Mouse (Mus musculus): ENCODE measurements around the gene Pkp3.
A peak's percentile ranks its signal among the peaks of the same experiment; 100 is the strongest.
"Not testable (repeated sequence)": the region's sequence is repeated elsewhere in the genome, so short reads cannot be mapped to it uniquely, and the experiment has no call there.

Pkp3 gene

GRCm38 (mm10) chr7:141077841-141078240 lies at the start of gene Pkp3:
Gene Pkp3 (plus strand): TSS chr7:141078218.
- DNase-seq (ENCODE audit: low read depth, low spot score): no peak

- no peak for DNase-seq (ENCODE audit: low read depth, low spot score)
These were observed 49.2 kb upstream of the Pkp3 start, which contains the start of gene Gm17387 for GRCm38 (mm10) chr7:141028831-141029230. Gene Gm17387 (plus strand): TSS chr7:141029131.

GRCm38 (mm10) chr7:141030390-141030789 lies 47.6 kb upstream of the Pkp3 start:
- DNase-seq (ENCODE audit: low read depth, low spot score): no peak

- DNase-seq (ENCODE audit: low read depth, low spot score): no peak
These were observed 45.4 kb upstream of the Pkp3 start for GRCm38 (mm10) chr7:141032458-141033167.

- not testable (repeated sequence) for DNase-seq (ENCODE audit: low read depth, low spot score)
These were observed 41.4 kb upstream of the Pkp3 start for GRCm38 (mm10) chr7:141036624-141037023.

GRCm38 (mm10) chr7:141038090-141039032 lies 39.7 kb upstream of the Pkp3 start:
- no peak for DNase-seq (ENCODE audit: low read depth, low spot score)

- DNase-seq (ENCODE audit: low read depth, low spot score): no peak
These were observed 38.5 kb upstream of the Pkp3 start for GRCm38 (mm10) chr7:141039386-141040107.

GRCm38 (mm10) chr7:141040867-141041606 lies 37.0 kb upstream of the Pkp3 start:
- DNase-seq (ENCODE audit: low read depth, low spot score): no peak

GRCm38 (mm10) chr7:141041661-141042060 lies 36.4 kb upstream of the Pkp3 start:
- no peak for DNase-seq (ENCODE audit: low read depth, low spot score)

- no peak for DNase-seq (ENCODE audit: low read depth, low spot score)
These were observed 35.5 kb upstream of the Pkp3 start for GRCm38 (mm10) chr7:141042539-141042938.

- DNase-seq (ENCODE audit: low read depth, low spot score): no peak
These were observed 31.0 kb upstream of the Pkp3 start for GRCm38 (mm10) chr7:141046931-141047580.

GRCm38 (mm10) chr7:141047581-141048225 lies 30.3 kb upstream of the Pkp3 start:
- peak; percentile 84 for DNase-seq (ENCODE audit: low read depth, low spot score)

- peak; percentile 71 for DNase-seq (ENCODE audit: low read depth, low spot score)
These were observed 29.5 kb upstream of the Pkp3 start for GRCm38 (mm10) chr7:141048226-141049218.

GRCm38 (mm10) chr7:141049326-141049725 lies 28.7 kb upstream of the Pkp3 start:
- no peak for DNase-seq (ENCODE audit: low read depth, low spot score)

- DNase-seq (ENCODE audit: low read depth, low spot score): no peak
These were observed 26.8 kb upstream of the Pkp3 start for GRCm38 (mm10) chr7:141051060-141051685.

- DNase-seq (ENCODE audit: low read depth, low spot score): no peak
These were observed 26.0 kb upstream of the Pkp3 start for GRCm38 (mm10) chr7:141052016-141052415.

GRCm38 (mm10) chr7:141052421-141052820 lies 25.6 kb upstream of the Pkp3 start:
- DNase-seq (ENCODE audit: low read depth, low spot score): no peak

- DNase-seq (ENCODE audit: low read depth, low spot score): no peak
These were observed 22.2 kb upstream of the Pkp3 start for GRCm38 (mm10) chr7:141055785-141056184.

All from telencephalon, adult 2 months (tissue).